Mouse (Mus musculus): ENCODE results near the gene Ino80d. TPM values are rescaled to one million over a fixed set of nuclear protein-coding genes. Genes with fewer than 3 reads are reported as not detected.

The Ino80d gene
- polyA plus RNA-seq, 1 experiment: 15.1 TPM

GRCm38 (mm10) chr1:62953036-62953435, 161.4 kb downstream of the Ino80d start:
- no peak overlapping the region for H3K4me3 ChIP-seq (ENCODE audit: extremely low read depth, insufficient read depth, insufficient read length)
- no peak for DNase-seq (ENCODE audit: low read depth in 1 of 2, low spot score in 2 of 2)
- no peaks in the 10 kb centered on the region for H3K4me1 ChIP-seq (ENCODE audit: control insufficient read depth, insufficient read depth, insufficient read length)
- H3K36me3 ChIP-seq (ENCODE audit: control insufficient read depth, insufficient read depth, low read length): no peaks in the 10 kb centered on the region
- H3K27ac ChIP-seq (ENCODE audit: insufficient read depth, low read length): no peak overlapping the region
- WGBS: 84% methylated on average over 4 of the region's 4 CpGs
- TF ChIP-seq CTCF (IDR thresholded peaks at IDR 0.05; ENCODE audit: extremely low read depth, insufficient read depth, insufficient read length, insufficient replicate concordance) (no peak), POLR2A (IDR thresholded peaks at IDR 0.05; ENCODE audit: low read depth, low read length) (no peak)
- H3K27me3 ChIP-seq (ENCODE audit: control insufficient read depth, insufficient read depth, low read length): no peaks in the 10 kb centered on the region

GRCm38 (mm10) chr1:62952319-62952718, 162.1 kb downstream of the Ino80d start:
- no peak for DNase-seq (ENCODE audit: low read depth in 1 of 2, low spot score in 2 of 2)
- Histone ChIP-seq H3K27ac (ENCODE audit: insufficient read depth, low read length) (no peak overlapping the region), H3K36me3 (ENCODE audit: control insufficient read depth, insufficient read depth, low read length) (no peaks in the 10 kb centered on the region), H3K4me1 (ENCODE audit: control insufficient read depth, insufficient read depth, insufficient read length) (no peaks in the 10 kb centered on the region), H3K27me3 (ENCODE audit: control insufficient read depth, insufficient read depth, low read length) (no peaks in the 10 kb centered on the region), H3K4me3 (ENCODE audit: extremely low read depth, insufficient read depth, insufficient read length) (no peak overlapping the region)
- TF ChIP-seq CTCF (IDR thresholded peaks at IDR 0.05; ENCODE audit: extremely low read depth, insufficient read depth, insufficient read length, insufficient replicate concordance) (no peak), POLR2A (IDR thresholded peaks at IDR 0.05; ENCODE audit: low read depth, low read length) (no peak)
- 91% methylated on average over 3 of the region's 3 CpGs for WGBS

- Histone ChIP-seq H3K4me1 (ENCODE audit: control insufficient read depth, insufficient read depth, insufficient read length) (no peaks in the 10 kb centered on the region), H3K4me3 (ENCODE audit: extremely low read depth, insufficient read depth, insufficient read length) (no peak overlapping the region), H3K36me3 (ENCODE audit: control insufficient read depth, insufficient read depth, low read length) (no peaks in the 10 kb centered on the region), H3K27ac (ENCODE audit: insufficient read depth, low read length) (no peak overlapping the region), H3K27me3 (ENCODE audit: control insufficient read depth, insufficient read depth, low read length) (no peaks in the 10 kb centered on the region)
- DNase-seq (ENCODE audit: low read depth in 1 of 2, low spot score in 2 of 2): no peak
- WGBS: 77% methylated on average over 7 of the region's 7 CpGs
- TF ChIP-seq POLR2A (IDR thresholded peaks at IDR 0.05; ENCODE audit: low read depth, low read length) (no peak), CTCF (IDR thresholded peaks at IDR 0.05; ENCODE audit: extremely low read depth, insufficient read depth, insufficient read length, insufficient replicate concordance) (no peak)
Measured at GRCm38 (mm10) chr1:62951067-62951809, 163.2 kb downstream of the Ino80d start.

DNA sequence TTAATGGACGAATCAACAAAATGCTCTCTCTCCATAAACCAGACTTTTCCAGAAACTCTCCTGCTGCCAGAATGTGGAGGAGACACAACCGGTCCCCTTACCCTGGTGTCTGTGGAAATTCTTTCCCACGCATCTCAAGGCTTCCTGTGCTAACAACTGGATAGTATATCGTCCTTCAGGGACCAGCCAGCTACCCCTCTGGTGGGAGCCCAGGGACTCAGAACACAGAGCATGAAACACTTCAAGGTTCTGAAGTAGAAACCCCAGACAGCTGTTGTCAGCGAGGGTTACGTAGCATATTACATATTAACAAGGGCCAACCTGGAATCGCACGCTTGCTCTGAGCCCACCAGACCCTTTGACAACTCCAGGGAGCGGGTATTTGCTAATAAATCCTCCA, 163.9 kb downstream of the Ino80d start:
- no peaks in the 10 kb centered on the region for H3K4me1 ChIP-seq (ENCODE audit: control insufficient read depth, insufficient read depth, insufficient read length)
- H3K4me3 ChIP-seq (ENCODE audit: extremely low read depth, insufficient read depth, insufficient read length): no peak overlapping the region
- H3K27me3 ChIP-seq (ENCODE audit: control insufficient read depth, insufficient read depth, low read length): no peaks in the 10 kb centered on the region
- H3K36me3 ChIP-seq (ENCODE audit: control insufficient read depth, insufficient read depth, low read length): no peaks in the 10 kb centered on the region
- no peak for DNase-seq (ENCODE audit: low read depth in 1 of 2, low spot score in 2 of 2)
- H3K27ac ChIP-seq (ENCODE audit: insufficient read depth, low read length): no peak overlapping the region
- no peak for TF ChIP-seq POLR2A (IDR thresholded peaks at IDR 0.05; ENCODE audit: low read depth, low read length)
- TF ChIP-seq CTCF (IDR thresholded peaks at IDR 0.05; ENCODE audit: extremely low read depth, insufficient read depth, insufficient read length, insufficient replicate concordance): no peak
- 91% methylated on average over 9 of the region's 9 CpGs for WGBS

DNA sequence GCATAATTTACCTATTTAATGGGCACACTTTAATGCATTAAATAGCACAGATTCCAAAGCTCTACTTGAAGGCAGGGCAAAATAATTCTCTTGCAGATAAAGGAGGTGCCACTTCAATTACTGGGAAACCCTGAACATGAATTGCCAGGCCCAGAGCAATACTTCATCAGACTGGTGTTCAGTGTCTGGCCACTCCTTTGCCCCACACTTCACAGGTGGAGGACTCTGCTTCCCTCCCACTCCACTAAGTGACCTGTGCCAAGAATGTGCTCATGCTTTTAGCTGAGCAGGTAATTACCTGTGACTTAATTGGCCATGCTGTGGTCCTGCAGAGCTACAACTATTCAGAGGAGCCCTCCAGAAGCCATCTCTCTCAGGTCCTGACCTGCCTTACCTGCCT, 166.7 kb downstream of the Ino80d start:
- H3K27ac ChIP-seq (ENCODE audit: insufficient read depth, low read length): no peak overlapping the region
- no peak for DNase-seq (ENCODE audit: low read depth in 1 of 2, low spot score in 2 of 2)
- H3K36me3 ChIP-seq (ENCODE audit: control insufficient read depth, insufficient read depth, low read length): no peaks in the 10 kb centered on the region
- H3K27me3 ChIP-seq (ENCODE audit: control insufficient read depth, insufficient read depth, low read length): no peaks in the 10 kb centered on the region
- TF ChIP-seq POLR2A (IDR thresholded peaks at IDR 0.05; ENCODE audit: low read depth, low read length) (no peak), CTCF (IDR thresholded peaks at IDR 0.05; ENCODE audit: extremely low read depth, insufficient read depth, insufficient read length, insufficient replicate concordance) (no peak)
- H3K4me1 ChIP-seq (ENCODE audit: control insufficient read depth, insufficient read depth, insufficient read length): no peaks in the 10 kb centered on the region
- no peak overlapping the region for H3K4me3 ChIP-seq (ENCODE audit: extremely low read depth, insufficient read depth, insufficient read length)

DNA sequence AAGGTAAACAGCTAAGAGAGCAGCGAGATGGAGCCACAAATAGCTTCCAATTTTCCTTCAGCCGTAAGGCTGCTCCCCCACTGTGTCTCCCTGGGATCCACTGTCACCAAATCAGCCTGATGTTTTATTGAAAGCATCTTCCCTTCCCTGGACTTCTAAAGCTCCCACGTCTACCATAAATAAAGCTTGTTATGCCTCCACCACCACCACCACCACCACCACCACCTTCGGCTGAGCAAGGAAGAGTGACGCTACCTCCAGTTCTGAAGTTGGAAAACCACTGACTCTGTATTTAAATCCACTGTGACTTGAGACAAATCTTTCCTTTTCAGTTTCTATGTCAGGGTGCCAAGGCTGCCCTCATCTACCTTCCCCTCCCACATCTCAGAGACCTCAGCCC, 167.5 kb downstream of the Ino80d start:
- Histone ChIP-seq H3K27ac (ENCODE audit: insufficient read depth, low read length) (no peak overlapping the region), H3K27me3 (ENCODE audit: control insufficient read depth, insufficient read depth, low read length) (no peaks in the 10 kb centered on the region), H3K36me3 (ENCODE audit: control insufficient read depth, insufficient read depth, low read length) (no peaks in the 10 kb centered on the region), H3K4me3 (ENCODE audit: extremely low read depth, insufficient read depth, insufficient read length) (no peak overlapping the region), H3K4me1 (ENCODE audit: control insufficient read depth, insufficient read depth, insufficient read length) (no peaks in the 10 kb centered on the region)
- no peak for DNase-seq (ENCODE audit: low read depth in 1 of 2, low spot score in 2 of 2)
- TF ChIP-seq POLR2A (IDR thresholded peaks at IDR 0.05; ENCODE audit: low read depth, low read length) (no peak), CTCF (IDR thresholded peaks at IDR 0.05; ENCODE audit: extremely low read depth, insufficient read depth, insufficient read length, insufficient replicate concordance) (no peak)
- WGBS: 88% methylated on average over 5 of the region's 5 CpGs

DNA sequence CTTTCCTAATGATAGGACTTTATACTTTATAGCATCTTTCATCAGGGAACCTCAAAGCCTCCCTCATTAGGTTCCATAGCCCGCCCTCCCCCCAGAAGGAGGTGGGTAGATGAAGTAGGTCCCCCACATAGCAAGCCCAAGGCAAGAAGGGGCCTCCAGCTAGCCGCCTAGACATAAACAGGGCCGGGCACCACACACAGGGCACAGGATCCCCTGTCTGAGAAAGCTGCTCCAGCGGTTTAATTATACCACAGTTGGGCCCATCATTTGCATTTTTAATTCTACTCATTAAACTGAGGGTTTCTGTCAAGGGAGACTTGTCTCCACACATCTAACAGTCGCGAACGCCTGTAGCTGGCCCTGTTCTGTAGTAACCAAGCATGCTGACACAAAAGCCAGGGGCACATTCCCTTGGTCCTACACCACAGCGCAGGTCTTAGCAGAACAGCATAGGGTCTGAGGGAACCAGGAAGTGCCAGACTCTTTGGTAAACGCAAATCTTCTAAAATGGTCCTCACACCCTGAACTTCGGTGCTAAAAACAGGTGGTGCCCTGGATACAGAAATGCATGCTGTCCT, 179.6 kb downstream of the Ino80d start:
- WGBS: 88% methylated on average over 10 of the region's 10 CpGs
- Histone ChIP-seq H3K4me3 (ENCODE audit: extremely low read depth, insufficient read depth, insufficient read length) (no peak overlapping the region), H3K27me3 (ENCODE audit: control insufficient read depth, insufficient read depth, low read length) (no peaks in the 10 kb centered on the region), H3K27ac (ENCODE audit: insufficient read depth, low read length) (no peak overlapping the region), H3K4me1 (ENCODE audit: control insufficient read depth, insufficient read depth, insufficient read length) (no peaks in the 10 kb centered on the region), H3K36me3 (ENCODE audit: control insufficient read depth, insufficient read depth, low read length) (no peaks in the 10 kb centered on the region)
- DNase-seq (ENCODE audit: low read depth in 1 of 2, low spot score in 2 of 2): no peak
- TF ChIP-seq POLR2A (IDR thresholded peaks at IDR 0.05; ENCODE audit: low read depth, low read length) (no peak), CTCF (IDR thresholded peaks at IDR 0.05; ENCODE audit: extremely low read depth, insufficient read depth, insufficient read length, insufficient replicate concordance) (no peak)
